Mouse (Mus musculus) heart, adult 9 months (tissue): ENCODE results near the gene Gm21764.
"Not testable (repeated sequence)": the region's sequence is repeated elsewhere in the genome, so short reads cannot be mapped to it uniquely, and the experiment has no call there.

ENCODE experiments used
- DNase-seq, 2 experiments: peaks; one replicate each; pipeline ENCODE4 v3.0.0; 2022; ENCODE audit warnings: low spot score in 2 of 2

Gm21764 gene

DNA sequence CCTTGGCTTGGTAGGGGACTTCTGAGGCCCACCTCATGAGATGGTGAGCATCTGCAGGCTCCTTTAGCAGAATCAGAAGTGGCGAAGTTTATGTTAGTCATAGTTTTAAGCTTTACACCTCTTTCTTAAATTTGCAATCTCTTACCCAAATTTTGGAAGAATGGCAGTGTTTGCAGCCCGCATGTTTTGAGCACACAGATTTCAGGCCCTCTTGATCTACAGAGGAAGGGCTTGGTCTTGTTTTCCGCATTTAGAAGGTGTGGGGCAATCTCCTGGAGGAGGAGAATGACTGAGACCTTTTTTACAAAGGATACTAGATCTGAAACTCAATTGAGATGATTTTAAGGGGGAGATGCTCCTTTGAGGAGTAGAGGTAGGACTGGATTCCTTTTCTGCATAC is at the start of gene Gm21764:
TSS of gene Gm21764 (minus strand) at position 101 of the 400 bp plus-strand sequence.
- not testable (repeated sequence) for DNase-seq

DNA sequence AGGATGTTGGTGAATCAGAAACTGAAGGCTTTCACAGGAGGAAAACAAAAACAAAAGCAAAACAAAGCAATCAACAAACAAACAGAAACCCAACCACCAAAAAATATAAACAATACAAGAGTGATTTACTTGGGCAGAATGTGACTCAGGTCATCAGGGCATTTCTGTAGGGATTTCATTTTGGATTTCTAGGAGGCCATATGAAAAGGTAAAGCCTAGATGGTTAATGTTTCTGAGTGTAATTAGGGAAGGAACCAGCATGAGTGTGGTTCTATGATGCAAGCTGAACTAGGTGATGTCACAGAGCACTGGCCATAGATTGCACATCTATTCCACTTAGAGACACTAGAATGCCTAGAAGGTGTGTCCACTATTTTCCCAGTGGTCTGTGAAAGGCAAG is 27.2 kb upstream of the Gm21764 start, which contains the start of gene Ssty1:
TSS of gene Ssty1 (plus strand) at position 301 of the 400 bp plus-strand sequence.
- not testable (repeated sequence) for DNase-seq
